Mouse (Mus musculus) midbrain, embryonic 13.5 days (tissue): ENCODE results near the gene Intu. TPM values are rescaled to one million over a fixed set of nuclear protein-coding genes. Genes with fewer than 3 reads are reported as not detected.

ENCODE experiments used
- ATAC-seq: fragments of 200-750 bp; cut with Nextera tagmentation; 2 replicates; pipeline ENCODE4 v1.8.0; 2017; ENCODE audit warnings: mild to moderate bottlenecking, moderate TSS enrichment, moderate library complexity
- H3K27ac ChIP-seq: fragments of 300-500 bp; sonication (generic); 2 replicates; pipeline ENCODE4 v1.5.1; 2015; ENCODE audit warnings: inconsistent platforms, mild to moderate bottlenecking, moderate library complexity
- H3K27me3 ChIP-seq: fragments of 300-500 bp; sonication (generic); 2 replicates; pipeline ENCODE4 v1.6.1; 2015; ENCODE audit warnings: mild to moderate bottlenecking, inconsistent platforms
- H3K36me3 ChIP-seq: fragments of 300-500 bp; sonication (generic); 2 replicates; pipeline ENCODE4 v1.6.1; 2015; ENCODE audit warnings: mild to moderate bottlenecking, inconsistent platforms
- H3K4me1 ChIP-seq: fragments of 300-500 bp; sonication (generic); replicated peaks from 2 replicates; pipeline ENCODE4 v1.6.1; 2015; ENCODE audit warnings: inconsistent platforms
- H3K4me2 ChIP-seq: fragments of 300-500 bp; sonication (generic); replicated peaks from 2 replicates; pipeline ENCODE4 v1.6.1; 2015; ENCODE audit warnings: moderate library complexity, mild to moderate bottlenecking, inconsistent platforms
- H3K4me3 ChIP-seq: fragments of 300-500 bp; sonication (generic); replicated peaks from 2 replicates; pipeline ENCODE4 v1.5.1; 2015; ENCODE audit warnings: mild to moderate bottlenecking, inconsistent platforms
- H3K9ac ChIP-seq: fragments of 300-500 bp; sonication (generic); replicated peaks from 2 replicates; pipeline ENCODE4 v1.6.1; 2015; ENCODE audit warnings: mild to moderate bottlenecking, inconsistent platforms
- H3K9me3 ChIP-seq: fragments of 300-500 bp; sonication (generic); 2 replicates; pipeline ENCODE4 v1.6.1; 2016; ENCODE audit warnings: mild to moderate bottlenecking, inconsistent platforms
- WGBS: fragments of 180-500 bp; shearing (Covaris S2); methylation state at CpG from one replicate; pipeline ENCODE4 v1.1.7; 2015; 5-methylcytosine and 5-hydroxymethylcytosine counted together
- polyA plus RNA-seq: library from polyadenylated mRNA; unstranded; fragments of >200 nt; fragmentation: Nextera tagmentation; extraction: Ambion mirVana; gene quantifications from 2 replicates; pipeline ENCODE4 v1.2.1, GENCODE M21; 2015

Intu gene
- polyA plus RNA-seq, 1 experiment from 2014 or later = 4.2 TPM

- ATAC-seq = no peak
- Histone ChIP-seq H3K4me1 (no peaks in the 10 kb centered on the region), H3K36me3 (peaks cover 26% of the 10 kb centered on the region), H3K9ac (no peak overlapping the region), H3K4me2 (no peak overlapping the region), H3K9me3 (no peaks in the 10 kb centered on the region), H3K27me3 (no peaks in the 10 kb centered on the region), H3K27ac (no peak overlapping the region), H3K4me3 (no peak overlapping the region)
- 87% methylated on average over 8 of the region's 8 CpGs for WGBS
These were observed 136.0 kb downstream of the Intu start for GRCm38 (mm10) chr3:40666861-40667719.

DNA sequence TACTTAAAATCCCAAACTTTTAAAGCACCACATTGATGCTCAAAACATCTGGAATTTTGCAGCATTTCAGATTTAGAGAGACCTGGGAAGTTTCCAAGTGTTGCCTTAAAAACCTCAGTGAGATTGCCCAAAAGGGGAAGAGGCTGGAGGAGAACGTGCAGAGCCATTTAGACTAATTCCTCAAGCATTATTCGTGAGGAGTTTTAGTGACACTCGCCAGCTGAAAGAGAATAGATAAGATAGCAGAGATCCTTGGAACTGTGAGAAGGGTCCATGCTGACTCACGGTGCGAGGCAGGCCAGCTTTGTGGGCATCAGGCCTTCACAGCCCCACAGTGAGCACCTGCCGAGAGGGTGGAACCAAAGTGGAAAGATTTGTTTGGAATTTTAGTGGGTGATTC is 137.8 kb downstream of the Intu start:
- no peak overlapping the region for H3K4me2 ChIP-seq
- H3K4me3 ChIP-seq = no peak overlapping the region
- H3K9me3 ChIP-seq = no peaks in the 10 kb centered on the region
- H3K9ac ChIP-seq = no peak overlapping the region
- ATAC-seq = no peak
- peaks cover 18% of the 10 kb centered on the region for H3K36me3 ChIP-seq
- H3K27me3 ChIP-seq = no peaks in the 10 kb centered on the region
- WGBS = 72% methylated on average over 6 of the region's 6 CpGs
- H3K27ac ChIP-seq = no peak overlapping the region
- H3K4me1 ChIP-seq = no peaks in the 10 kb centered on the region

DNA sequence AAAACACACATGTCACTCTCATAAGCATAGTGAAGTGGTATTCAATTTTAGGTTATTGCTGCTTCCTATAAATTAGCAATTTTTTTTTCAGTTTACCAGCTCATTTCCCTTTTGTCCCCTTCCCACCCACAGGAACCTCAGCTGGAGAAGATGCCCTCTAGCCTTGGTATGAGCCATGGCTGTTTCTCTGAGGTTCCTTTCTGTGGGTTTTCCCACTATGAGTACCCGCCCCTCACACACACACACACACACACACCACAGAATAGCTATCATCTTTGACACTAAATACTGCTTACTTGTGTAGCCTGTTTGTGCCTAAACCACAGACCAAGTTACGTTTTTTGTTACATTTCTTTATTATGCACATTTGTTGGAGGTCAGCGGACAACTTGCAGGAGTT is 138.3 kb downstream of the Intu start:
- Histone ChIP-seq H3K27me3 (no peaks in the 10 kb centered on the region), H3K9ac (no peak overlapping the region), H3K9me3 (no peaks in the 10 kb centered on the region), H3K36me3 (peaks cover 16% of the 10 kb centered on the region), H3K27ac (no peak overlapping the region), H3K4me3 (no peak overlapping the region), H3K4me1 (no peaks in the 10 kb centered on the region), H3K4me2 (no peak overlapping the region)
- 91% methylated on average over 3 of the region's 3 CpGs for WGBS
- no peak for ATAC-seq

GRCm38 (mm10) chr3:40673515-40673914 is 142.4 kb downstream of the Intu start:
- H3K27me3 ChIP-seq = no peaks in the 10 kb centered on the region
- H3K4me2 ChIP-seq = no peak overlapping the region
- H3K36me3 ChIP-seq = peaks cover 6% of the 10 kb centered on the region
- no peak for ATAC-seq
- WGBS = 60% methylated on average over 1 of the region's 1 CpGs
- H3K9ac ChIP-seq = no peak overlapping the region
- no peak overlapping the region for H3K27ac ChIP-seq
- peaks cover 7% of the 10 kb centered on the region; the same call in 1 of the 2 replicates for H3K4me1 ChIP-seq
- H3K9me3 ChIP-seq = no peaks in the 10 kb centered on the region
- no peak overlapping the region for H3K4me3 ChIP-seq

DNA sequence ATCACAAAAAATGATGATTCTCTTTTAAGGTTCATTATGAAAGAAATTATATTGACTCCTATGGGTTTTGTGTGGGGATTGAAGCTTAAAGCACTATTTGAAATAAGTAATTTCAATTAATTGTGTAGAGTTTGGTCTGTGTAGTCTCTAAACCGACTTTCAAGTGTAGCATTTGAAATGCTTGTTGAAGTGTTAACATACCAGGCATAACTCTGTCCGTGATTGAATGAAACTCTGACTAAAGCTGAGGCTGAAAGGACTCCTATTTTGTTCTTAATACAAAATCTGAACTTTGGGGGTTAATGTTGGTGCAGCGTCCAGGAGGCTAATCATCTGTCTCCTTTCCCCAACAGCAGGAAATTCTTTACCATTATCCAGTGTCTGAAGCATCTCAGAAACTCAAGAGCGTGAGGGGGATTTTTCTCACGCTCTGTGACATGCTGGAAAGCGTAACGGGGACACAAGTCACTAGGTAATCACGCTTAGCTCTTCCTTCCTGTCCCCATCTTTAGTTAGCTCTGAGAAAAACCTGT is 143.9 kb downstream of the Intu start:
- Histone ChIP-seq H3K36me3 (peaks cover 6% of the 10 kb centered on the region), H3K27ac (no peak overlapping the region), H3K9me3 (no peaks in the 10 kb centered on the region), H3K4me3 (no peak overlapping the region), H3K4me2 (no peak overlapping the region), H3K4me1 (peaks cover 7% of the 10 kb centered on the region; the same call in 1 of the 2 replicates), H3K9ac (no peak overlapping the region), H3K27me3 (no peaks in the 10 kb centered on the region)
- WGBS = 21% methylated on average over 8 of the region's 8 CpGs
- no peak for ATAC-seq

DNA sequence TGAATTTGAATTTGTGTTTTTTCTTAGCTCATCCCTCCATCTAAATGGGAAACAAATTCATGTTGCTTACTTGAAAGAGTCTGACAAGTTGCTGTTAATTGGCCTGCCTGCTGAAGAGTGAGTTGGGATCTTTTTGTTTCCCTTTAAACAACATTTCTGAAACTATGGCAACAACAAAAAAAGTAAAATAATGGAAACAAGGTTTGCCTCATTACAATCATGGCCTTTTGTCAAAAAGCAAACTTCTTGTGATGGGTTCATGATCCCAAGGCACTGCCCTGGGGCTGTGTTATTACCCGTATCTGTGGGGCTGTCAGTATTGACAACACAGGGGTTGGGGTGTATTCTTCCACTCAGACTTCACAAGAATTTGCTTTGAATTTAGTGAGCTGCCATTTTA is 147.8 kb downstream of the Intu start:
- WGBS = 54% methylated on average over 1 of the region's 1 CpGs
- Histone ChIP-seq H3K36me3 (no peaks in the 10 kb centered on the region; the same call in 1 of the 2 replicates), H3K9me3 (no peaks in the 10 kb centered on the region), H3K9ac (no peak overlapping the region), H3K4me2 (no peak overlapping the region), H3K27me3 (no peaks in the 10 kb centered on the region; the same call in 1 of the 2 replicates), H3K27ac (no peak overlapping the region), H3K4me3 (no peak overlapping the region), H3K4me1 (peaks cover 16% of the 10 kb centered on the region; the same call in 1 of the 2 replicates)
- no peak for ATAC-seq

GRCm38 (mm10) chr3:40682404-40682803 is 151.3 kb downstream of the Intu start:
- H3K27ac ChIP-seq = no peak overlapping the region
- H3K27me3 ChIP-seq = no peaks in the 10 kb centered on the region; the same call in 1 of the 2 replicates
- ATAC-seq = no peak
- no peak overlapping the region for H3K4me2 ChIP-seq
- WGBS = 30% methylated on average over 11 of the region's 11 CpGs
- no peaks in the 10 kb centered on the region for H3K9me3 ChIP-seq
- H3K9ac ChIP-seq = no peak overlapping the region
- H3K36me3 ChIP-seq = no peaks in the 10 kb centered on the region; the same call in 1 of the 2 replicates
- H3K4me3 ChIP-seq = no peak overlapping the region
- H3K4me1 ChIP-seq = peaks cover 30% of the 10 kb centered on the region

- no peak for ATAC-seq
- no peaks in the 10 kb centered on the region; the same call in 1 of the 2 replicates for H3K27me3 ChIP-seq
- no peak overlapping the region for H3K27ac ChIP-seq
- peaks cover 2% of the 10 kb centered on the region; the same call in 1 of the 2 replicates for H3K36me3 ChIP-seq
- H3K9ac ChIP-seq = no peak overlapping the region
- H3K4me3 ChIP-seq = no peak overlapping the region
- peaks cover 37% of the 10 kb centered on the region for H3K4me1 ChIP-seq
- H3K9me3 ChIP-seq = no peaks in the 10 kb centered on the region
- WGBS = 88% methylated on average over 18 of the region's 18 CpGs
- no peak overlapping the region for H3K4me2 ChIP-seq
These were observed 152.1 kb downstream of the Intu start for GRCm38 (mm10) chr3:40683171-40683570.

GRCm38 (mm10) chr3:40685855-40686515 is 154.9 kb downstream of the Intu start:
- H3K27ac ChIP-seq = peak overlapping the region; percentile 35; the same call in 1 of the 2 replicates
- H3K4me2 ChIP-seq = no peak overlapping the region
- ATAC-seq = peak; percentile 80
- H3K9me3 ChIP-seq = no peaks in the 10 kb centered on the region
- H3K9ac ChIP-seq = no peak overlapping the region
- H3K27me3 ChIP-seq = no peaks in the 10 kb centered on the region
- H3K4me1 ChIP-seq = peaks cover 37% of the 10 kb centered on the region
- WGBS = 4% methylated on average over 3 of the region's 3 CpGs
- no peak overlapping the region for H3K4me3 ChIP-seq
- peaks cover 4% of the 10 kb centered on the region; the same call in 1 of the 2 replicates for H3K36me3 ChIP-seq

GRCm38 (mm10) chr3:40686836-40687235 is 155.8 kb downstream of the Intu start:
- no peaks in the 10 kb centered on the region for H3K9me3 ChIP-seq
- H3K9ac ChIP-seq = no peak overlapping the region
- H3K36me3 ChIP-seq = peaks cover 4% of the 10 kb centered on the region; the same call in 1 of the 2 replicates
- 0 out of 2 replicates have a peak overlapping the region, but pooled peaks have one; percentile 35 for H3K27ac ChIP-seq
- 12% methylated on average over 9 of the region's 9 CpGs for WGBS
- H3K4me1 ChIP-seq = peaks cover 41% of the 10 kb centered on the region
- no peak overlapping the region for H3K4me3 ChIP-seq
- peak overlapping the region; percentile 25; the same call in 1 of the 2 replicates for H3K4me2 ChIP-seq
- H3K27me3 ChIP-seq = no peaks in the 10 kb centered on the region
- peak; percentile 69 for ATAC-seq

GRCm38 (mm10) chr3:40687588-40687987 is 156.5 kb downstream of the Intu start:
- Histone ChIP-seq H3K36me3 (peaks cover 4% of the 10 kb centered on the region; the same call in 1 of the 2 replicates), H3K9ac (no peak overlapping the region), H3K27me3 (no peaks in the 10 kb centered on the region), H3K27ac (no peak overlapping the region), H3K9me3 (no peaks in the 10 kb centered on the region), H3K4me2 (no peak overlapping the region), H3K4me1 (peaks cover 39% of the 10 kb centered on the region), H3K4me3 (no peak overlapping the region)
- WGBS = 47% methylated on average over 3 of the region's 3 CpGs
- ATAC-seq = no peak

DNA sequence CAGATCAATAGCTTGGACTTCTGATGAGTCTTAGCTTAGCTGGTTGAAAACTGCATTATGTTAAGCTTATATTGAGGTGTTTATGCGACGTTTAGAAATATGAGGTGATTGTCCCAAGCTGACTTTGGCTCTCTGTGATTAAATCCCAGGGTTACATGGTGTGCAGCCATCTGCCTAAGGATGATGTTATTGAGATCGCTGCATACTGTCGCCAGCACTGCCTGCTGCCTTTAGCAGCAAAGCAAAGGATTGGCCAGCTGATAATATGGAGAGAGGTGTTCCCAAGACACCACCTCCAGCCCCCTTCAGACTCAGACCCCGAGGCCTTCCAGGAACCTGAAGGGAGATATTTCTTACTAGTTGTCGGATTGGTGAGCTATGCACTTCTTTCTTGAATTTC is 160.5 kb downstream of the Intu start:
- Histone ChIP-seq H3K9me3 (no peaks in the 10 kb centered on the region), H3K27me3 (no peaks in the 10 kb centered on the region), H3K4me1 (peaks cover 18% of the 10 kb centered on the region), H3K4me3 (no peak overlapping the region), H3K27ac (peak overlapping the region; percentile 51; the same call in 1 of the 2 replicates), H3K4me2 (no peak overlapping the region), H3K36me3 (peaks cover 6% of the 10 kb centered on the region; the same call in 1 of the 2 replicates), H3K9ac (no peak overlapping the region)
- ATAC-seq = no peak
- WGBS = 73% methylated on average over 6 of the region's 6 CpGs
